Mouse (Mus musculus): Measurements from ENCODE around the gene Esrrb.

Gene Esrrb

DNA sequence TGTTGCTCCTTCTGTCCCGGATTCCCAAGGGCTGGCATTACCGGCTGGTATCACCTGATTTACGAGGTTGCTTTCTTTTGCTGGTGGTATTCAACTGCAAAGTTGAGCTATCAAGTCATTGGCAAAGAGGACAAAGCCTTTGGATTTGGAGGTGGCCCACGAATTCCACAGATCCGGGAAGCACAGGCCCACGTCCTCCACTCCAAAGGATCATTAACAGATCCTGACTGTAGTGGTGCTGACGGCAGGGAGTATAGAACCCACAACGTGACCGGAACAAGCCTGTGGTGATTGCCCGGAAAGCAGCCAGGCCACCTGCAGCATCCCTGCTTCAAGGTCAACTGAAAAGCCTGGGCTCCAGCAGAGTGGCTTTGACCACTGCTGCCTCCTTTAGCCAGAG lies 140.8 kb downstream of the Esrrb start:
- no peak for DNase-seq (ENCODE audit: low read depth)

DNA sequence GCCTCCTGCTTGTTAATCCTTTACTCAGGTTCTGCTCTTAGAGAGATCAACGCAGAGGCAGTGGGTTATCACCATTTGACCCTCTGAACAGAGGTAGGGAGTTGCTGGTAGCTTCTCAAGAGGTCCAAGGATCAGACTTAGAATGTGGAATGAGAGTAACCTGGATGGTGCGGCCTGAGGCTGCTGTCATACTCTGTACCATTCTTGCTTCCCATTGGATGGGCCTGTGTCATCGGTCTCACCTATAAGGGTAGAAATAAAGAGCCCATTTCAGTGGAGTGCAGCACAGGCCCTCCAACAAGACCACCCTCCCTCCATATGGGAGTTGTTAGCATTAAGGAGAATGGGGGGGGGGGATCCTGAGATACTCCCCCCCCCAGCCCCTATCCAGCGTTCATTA lies 143.0 kb downstream of the Esrrb start:
- DNase-seq (ENCODE audit: low read depth): no peak

DNA sequence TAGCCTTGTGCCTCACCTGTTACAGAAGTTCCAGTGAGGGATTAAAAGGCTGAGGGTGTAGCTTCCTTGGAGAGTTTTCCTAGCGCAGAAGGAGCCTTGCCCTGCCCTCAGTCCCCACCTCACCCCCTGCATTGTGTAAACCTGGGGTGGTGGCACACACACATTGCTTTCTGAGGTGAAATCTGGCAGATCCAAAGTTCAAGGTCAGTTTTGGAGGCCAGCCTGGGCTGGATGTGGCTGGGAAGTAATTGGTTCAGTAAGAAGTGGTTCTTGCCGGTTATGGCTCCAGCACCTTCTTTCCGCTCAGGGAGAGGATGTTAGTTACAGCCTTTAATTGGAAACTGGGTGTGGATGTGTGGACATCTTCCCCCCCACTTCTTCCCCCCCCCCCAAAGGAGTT lies 143.4 kb downstream of the Esrrb start:
- no peak for DNase-seq (ENCODE audit: low read depth)

DNA sequence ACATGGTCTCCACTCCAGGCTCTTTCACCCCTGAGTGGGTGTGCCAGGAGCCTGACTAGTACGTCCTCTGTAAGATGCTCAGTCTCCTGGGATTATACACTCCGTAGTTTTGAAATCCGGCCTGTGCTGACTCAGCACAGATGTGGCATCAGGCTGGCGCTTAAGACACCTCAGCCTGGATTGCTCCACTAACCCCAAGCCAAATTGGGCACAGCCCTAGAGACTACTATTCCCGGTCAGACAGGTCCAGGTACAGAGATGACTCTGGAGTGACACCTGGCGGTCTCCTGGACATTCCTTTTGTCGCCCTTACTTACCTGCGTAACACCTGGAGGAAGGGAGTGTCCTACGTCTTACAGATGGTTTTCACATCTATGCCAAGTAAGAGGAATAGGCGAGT lies 146.8 kb downstream of the Esrrb start:
- DNase-seq (ENCODE audit: low read depth): no peak

DNA sequence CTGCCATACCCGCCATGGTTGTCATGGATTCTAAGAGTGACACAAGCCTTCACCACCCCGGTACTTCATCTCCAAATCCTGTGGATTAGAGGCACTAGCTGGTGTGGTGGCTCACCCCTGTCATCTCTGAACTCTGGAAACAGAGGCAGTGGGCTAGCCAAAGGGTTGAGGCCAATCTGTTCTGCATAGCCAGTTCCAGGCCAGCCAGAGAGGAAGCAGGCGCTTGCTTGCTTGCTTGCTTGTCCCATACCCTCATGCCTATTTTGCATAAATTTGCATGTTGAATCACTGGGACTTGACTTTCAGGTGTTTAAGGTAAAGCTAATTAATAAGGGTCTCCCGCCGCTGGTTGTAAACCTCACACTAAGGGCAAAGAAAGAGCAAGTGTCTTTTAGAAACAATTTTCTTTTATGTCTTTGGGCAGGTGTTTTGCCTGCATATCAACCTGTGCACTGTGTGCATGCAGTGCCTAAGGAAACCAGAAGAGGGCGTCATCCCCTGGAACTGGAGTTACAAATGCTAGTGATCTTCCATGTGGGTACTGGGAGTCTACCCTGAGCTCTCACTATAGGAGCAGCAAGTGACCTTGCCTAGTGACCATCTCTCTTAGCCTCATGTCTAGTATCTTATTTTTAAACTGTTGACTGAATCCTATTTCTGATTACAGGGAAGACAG lies 147.5 kb downstream of the Esrrb start:
- no peak for DNase-seq (ENCODE audit: low read depth)

DNA sequence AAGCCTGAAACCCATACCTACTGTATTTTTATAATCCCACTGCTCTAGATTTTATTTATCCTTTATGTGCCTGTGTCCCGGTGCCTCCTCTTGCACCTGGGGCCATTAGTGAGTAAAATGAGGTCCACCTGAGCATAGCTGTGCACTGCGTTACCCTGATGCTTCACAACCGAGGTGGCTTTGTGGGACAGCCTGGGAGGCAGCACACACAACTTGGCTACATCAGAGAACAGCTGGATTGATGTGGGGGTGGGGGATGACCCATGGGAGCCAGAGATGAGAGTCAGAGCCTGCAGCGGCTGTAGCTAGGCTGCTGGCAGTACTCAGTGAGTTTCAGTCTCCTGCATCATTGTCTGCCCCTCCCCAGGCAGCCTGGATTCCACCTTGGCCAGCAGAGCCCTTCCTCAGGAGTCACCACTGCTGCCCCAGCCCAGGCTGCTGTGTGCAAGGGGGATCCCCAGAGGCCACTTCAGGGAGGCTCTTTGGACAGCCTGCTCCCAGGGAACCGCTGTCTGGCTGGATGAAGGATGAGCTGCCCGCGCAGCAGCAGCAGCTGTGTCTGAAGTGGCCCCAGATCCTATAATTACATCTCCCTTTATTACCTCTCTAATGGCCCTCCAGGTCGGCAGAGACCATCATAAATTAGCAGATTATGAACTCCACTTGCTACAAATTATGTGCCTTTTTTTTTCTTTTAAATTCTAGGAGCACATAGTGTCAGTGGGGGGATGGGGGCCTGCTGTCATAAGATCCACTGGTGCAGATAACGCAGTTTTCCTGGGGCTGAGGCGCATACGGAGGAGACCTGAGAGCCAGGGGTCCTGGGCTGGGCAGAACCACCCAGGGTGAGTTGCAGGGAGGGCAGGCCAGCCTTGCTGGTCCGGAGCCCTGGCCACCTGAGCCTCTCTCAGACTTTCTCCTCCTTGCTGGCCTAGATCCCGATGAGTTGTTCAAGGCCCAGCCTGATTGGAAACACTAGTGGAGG lies 148.7 kb downstream of the Esrrb start:
- no peak for DNase-seq (ENCODE audit: low read depth)

DNA sequence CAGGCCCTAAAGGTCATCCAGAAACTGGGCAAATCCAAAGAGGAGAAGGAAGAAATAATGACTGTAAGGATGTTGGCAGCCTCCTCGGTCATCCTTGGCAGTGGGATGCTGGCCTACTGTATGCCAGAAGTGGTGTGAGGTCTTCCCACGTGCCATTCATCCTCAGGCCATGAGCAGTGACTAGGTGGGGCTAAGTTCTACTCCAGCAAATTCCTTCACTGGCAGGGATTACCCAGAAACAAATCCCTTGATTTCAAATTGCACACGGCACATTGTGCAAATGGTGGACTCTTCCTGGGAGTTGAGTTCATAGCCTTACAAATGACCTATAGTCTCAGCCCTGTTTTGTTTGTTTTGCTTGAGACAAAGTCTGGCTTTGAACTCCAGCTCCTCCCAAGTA lies 151.4 kb downstream of the Esrrb start:
- DNase-seq (ENCODE audit: low read depth): no peak

DNA sequence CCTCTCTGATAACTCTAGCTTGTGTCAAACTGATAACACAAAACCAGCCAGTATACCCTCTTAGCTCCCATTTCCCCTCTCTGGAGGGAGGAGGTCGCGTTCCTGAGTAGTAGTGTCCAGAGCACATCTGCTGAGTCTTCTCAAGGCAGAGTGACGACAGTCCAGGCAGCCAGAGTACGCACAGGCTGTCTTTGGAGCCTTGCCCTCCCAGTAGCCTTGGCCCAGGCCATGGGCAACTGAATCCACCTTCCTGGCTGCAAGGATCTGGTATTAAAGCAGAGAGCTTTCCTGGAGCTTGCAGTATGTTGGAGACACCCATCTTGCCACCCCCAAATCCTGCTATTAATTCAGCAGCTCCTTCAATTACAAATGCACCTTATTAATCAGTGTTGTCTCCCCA lies 152.7 kb downstream of the Esrrb start:
- DNase-seq (ENCODE audit: low read depth): no peak

DNA sequence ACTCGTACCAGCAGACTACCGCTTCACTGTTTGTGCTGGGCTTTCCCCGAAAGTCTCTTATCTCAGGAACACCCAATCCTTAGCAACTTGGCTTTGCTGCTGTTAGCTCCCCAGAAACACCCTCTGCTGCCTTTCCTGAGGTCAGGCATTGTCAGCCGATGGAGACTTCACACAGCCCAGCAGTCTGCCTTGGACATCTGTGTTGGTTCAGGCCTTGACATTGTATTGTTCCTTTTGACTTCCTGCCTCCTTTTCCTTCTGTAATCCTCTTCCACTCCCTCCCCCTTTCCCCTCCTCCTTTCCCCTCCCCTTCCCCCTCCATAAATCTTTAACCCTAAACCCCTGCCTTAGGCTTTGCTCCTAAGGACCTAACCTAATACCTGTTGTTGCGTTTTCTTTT lies 155.7 kb downstream of the Esrrb start:
- no peak for DNase-seq (ENCODE audit: low read depth)

DNA sequence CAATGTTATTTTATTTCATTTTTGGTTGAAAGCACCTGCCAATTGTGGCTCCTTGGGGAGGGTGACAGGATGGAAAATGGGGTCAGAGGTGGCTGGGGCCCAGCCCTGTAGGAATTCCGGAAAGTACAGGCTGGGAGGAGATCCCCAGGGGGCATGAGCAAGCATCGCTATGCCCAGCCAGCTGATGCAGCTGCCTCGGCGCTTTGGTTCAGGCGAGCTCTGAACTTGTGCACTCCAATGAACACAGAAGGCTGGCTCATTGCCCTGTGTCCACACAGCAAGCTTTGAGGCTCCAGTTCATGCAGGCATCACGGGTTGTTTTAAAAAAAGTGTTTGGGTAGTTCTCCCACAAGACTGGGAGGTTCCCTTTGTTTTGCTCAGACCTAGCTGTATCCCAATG lies 156.8 kb downstream of the Esrrb start:
- no peak for DNase-seq (ENCODE audit: low read depth)

DNA sequence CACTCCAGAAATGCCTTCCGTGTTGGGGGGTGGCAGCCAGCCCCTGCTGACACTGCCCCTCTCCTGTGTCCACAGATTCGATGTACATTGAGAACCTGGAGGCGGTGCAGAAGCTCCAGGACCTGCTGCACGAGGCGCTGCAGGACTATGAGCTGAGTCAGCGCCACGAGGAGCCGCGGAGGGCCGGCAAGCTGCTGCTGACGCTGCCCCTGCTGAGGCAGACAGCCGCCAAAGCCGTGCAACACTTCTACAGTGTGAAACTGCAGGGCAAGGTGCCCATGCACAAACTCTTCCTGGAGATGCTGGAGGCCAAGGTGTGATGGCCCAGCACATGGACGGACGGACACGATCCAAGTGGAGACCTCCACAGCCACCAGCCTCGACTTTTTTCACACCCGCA lies 157.8 kb downstream of the Esrrb start:
- no peak for DNase-seq (ENCODE audit: low read depth)

DNA sequence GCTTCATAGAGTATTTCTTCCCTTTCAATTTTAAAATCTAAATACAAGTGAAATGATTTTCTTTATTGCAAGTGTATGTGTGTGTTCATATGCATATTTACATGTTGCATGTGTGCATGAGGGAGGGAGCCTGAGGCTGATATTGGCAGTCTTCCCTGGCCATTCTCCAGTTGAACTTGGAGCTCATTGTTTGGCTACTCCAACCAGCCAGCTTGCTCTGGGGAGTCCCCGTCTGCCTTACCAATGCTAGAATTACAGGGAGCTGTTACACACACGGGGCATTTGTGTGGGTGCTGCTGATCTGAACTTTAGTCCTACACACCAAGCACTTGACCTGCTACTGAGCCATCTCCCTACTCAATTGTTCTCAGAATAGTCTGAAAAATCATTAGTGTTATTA lies 173.4 kb downstream of the Esrrb start:
- DNase-seq (ENCODE audit: low read depth): no peak

DNA sequence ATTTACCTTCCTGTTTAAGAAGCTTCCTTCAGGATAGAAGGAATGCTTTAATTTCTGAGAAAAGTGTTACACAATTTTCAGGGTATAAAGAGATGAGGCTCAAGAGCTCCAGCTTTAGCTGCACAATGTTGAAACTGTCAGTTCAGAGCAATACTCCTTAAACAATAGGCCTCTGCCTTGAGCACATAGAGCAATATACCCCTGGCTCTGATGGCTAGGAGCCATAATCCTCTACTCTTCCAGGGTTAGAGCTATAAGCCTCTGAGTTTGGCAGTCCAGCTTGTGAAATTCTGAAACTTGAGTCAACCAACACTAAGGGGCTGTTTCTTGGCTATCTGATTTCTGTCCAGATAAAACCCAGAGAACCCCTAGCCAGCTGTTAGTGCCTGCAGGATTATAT lies 176.9 kb downstream of the Esrrb start:
- DNase-seq (ENCODE audit: low read depth): no peak

DNA sequence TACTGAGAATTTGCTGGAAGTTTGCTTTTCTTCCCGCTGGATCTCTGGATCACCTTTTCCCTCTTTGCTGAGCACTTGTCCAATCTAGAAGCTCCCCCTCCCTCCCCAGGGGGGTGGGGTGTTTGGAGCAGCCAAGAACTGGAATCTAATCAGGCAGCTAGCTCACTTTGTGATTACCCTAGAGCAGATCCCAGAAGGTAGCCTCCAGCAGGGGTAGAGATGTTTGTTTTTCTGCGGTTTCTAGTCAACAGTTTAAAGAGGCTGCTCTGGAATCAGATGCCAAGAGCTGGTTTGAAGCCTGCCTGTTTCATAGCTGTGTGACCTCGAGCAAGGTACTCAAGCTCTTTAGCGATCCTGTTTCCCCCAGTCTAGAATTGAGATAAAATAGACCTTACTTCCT lies 177.8 kb downstream of the Esrrb start:
- DNase-seq (ENCODE audit: low read depth): no peak

DNA sequence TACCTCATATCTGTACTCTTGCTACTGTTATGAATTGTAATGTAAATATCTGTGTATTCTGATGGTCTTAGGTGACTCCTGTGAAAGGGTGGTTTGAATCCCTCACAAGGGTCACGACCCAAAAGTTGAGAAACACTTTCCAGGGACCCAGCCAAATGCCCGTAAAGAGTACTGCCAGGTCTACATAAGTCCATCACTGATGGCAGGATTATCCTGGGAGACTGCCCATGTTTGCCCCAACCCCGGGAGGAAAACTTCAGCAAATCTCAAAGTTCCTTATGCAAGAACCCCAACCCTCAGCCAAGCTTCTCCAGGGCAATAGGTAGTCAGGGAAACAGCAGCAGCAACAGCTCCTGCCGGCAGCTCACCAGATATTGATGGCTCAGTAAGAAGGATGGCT lies 178.6 kb downstream of the Esrrb start:
- DNase-seq (ENCODE audit: low read depth): no peak

DNA sequence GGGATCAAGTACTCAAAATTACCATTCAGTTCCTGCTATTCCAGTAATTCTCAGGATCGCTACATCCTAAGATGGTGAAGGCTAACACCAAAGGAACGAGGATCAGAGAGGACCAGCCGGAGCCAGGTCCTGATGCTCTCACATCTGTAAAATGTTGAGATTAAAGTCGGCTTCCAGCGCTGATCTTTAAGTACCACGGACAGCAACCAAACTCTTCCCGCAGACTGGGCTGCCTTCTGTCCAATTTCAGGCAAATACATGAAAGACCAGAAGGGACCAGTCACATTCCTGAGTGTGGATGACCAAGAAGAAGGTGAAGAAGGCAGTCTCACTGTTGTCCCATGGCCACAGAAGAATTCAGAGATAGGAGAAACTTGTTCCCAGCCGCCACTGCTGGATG lies 186.9 kb downstream of the Esrrb start:
- no peak for DNase-seq (ENCODE audit: low read depth)

DNA sequence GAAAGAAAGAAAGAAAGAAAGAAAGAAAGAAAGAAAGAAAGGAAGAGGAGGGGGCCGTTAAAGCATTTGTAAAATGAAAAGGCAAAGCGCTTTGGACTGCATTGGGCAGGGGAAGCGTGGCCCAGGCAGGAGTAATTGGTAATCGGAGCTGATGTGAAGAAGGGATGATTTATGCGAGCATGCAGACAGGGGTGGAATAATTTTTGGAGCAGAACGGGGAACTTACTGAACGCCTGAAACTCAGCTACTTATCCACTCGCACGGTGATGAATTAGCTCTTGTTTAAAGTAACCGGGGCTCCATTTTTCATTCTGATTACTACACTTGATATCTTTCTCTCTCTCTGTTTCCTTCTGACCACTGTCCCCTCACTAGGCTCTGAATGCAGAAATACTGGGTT lies 192.1 kb downstream of the Esrrb start:
- no peak for DNase-seq (ENCODE audit: low read depth)

DNA sequence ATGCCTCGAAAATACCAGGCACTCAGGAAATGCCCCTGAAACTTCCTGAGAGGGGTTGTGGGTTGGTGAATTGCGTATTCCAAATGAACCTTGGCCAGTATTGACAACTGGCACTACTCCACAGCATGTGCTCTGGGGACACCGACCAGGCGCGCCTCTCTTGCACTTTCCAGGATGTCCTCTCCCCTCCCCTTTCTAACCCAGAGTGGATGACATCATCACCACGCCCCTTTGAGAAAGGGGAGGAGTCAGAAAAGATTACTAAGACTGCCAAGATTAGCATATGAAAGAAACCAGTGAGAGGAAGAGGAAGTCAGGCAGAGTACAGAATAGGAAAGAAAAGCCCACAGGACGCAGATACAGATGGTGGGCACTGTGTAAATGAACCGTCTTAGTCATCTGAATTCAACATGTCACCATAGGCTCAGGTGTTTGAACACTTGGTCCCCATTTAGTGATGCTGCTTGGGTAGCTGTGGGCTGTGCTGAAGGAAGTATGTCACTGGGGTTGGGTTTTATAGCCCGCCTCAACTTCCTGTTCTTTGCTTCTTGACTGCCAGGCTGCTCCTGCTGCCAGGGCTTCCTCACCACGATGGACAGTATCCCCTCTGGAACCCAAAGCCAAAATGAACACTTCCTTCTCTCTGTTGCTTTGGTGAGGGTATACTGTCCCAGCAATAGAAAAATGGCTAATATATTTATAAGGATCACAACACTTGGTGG lies 196.0 kb downstream of the Esrrb start:
- DNase-seq (ENCODE audit: low read depth): no peak

DNA sequence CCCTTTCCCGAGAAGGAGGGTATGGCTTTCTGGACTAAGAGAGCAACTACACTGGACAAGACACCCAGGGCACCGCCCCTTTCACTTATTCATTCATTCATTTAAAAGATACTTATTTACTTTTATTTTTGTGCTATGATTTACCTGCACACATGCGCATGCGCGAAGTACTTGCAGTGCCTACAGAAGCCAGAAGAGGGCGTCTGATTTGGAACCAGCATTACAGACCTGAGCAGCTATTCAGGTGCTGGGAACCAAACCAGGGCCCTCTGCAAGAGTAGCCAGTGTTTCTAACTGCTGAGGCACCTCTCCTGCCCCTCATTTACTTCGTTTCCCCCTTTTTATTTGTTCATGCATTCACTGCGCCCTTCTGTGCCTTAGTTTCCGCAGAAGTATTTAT lies 198.0 kb downstream of the Esrrb start:
- no peak for DNase-seq (ENCODE audit: low read depth)

DNA sequence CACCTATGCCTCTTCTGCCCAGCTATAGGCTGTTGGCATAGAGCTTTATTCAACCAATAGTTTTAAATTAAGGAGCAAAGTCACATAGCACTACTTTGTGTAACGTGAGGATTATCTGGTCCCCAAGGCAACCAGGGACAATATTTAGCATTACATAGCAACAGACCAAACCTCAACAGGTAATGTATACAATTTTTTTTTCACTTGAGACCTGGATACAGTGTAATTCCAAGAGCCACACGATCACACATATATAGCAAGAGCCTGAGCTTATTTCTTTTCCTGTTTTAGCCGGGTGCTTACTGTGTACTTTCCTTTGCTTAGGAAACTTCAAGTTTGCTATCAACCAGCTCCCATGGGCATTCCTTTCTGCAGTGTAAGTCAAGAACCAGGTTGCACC lies 201.8 kb downstream of the Esrrb start:
- no peak for DNase-seq (ENCODE audit: low read depth)

DNA sequence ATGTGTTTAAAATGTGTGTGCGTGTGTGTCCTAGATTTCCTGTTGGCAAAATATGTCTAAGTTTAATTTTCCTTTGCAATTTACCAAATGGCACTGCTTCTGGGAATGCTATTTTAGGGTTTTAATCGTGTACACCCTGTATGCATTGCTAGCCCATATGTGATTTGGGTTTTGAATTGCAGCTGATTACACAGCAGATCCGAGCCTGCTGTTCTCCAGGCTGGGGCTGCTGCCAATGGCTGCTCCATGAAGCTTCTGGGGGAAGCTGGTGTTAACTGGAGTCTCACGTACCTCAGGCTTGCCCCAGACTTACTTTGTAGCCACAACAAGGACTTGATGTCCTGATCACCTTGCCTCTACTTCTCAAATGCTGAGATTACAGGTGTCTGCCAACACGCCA lies 205.1 kb downstream of the Esrrb start:
- no peak for DNase-seq (ENCODE audit: low read depth)

Measured in fibroblast of lung, adult 2 months (primary cell).